Mouse (Mus musculus): ENCODE measurements around the gene Adgre1. TPM values are rescaled to one million over a fixed set of nuclear protein-coding genes. Genes with fewer than 3 reads are reported as not detected.
A peak's percentile ranks its signal among the peaks of the same experiment; 100 is the strongest.
"Not testable (repeated sequence)": the region's sequence is repeated elsewhere in the genome, so short reads cannot be mapped to it uniquely, and the experiment has no call there.

Gene Adgre1
- 3.4 and 4.4 TPM in 2 replicates for polyA plus RNA-seq (2014; fragmentation: Nextera tagmentation; extraction: Ambion mirVana)

DNA sequence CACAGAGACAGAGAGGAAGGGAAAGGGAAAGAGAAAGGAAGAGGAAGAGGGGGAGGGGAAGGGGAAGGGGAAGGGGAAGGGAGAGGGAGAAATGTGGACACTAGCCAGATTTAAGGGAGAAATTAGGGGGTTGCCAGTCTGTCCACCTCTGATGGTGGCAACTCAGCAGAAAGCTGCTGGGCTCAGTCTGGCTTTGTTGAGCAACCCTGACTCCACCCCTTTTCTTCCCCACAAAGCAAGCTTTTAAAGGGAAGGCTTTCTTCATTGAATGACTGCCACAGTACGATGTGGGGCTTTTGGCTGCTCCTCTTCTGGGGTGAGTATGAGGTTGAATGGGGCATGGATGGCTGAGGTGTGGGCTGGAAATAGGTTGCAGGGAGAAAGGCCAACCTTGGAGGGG lies at the start of gene Adgre1:
Gene Adgre1 (plus strand): TSS at position 251 of the 400 bp plus-strand sequence.
- H3K27ac ChIP-seq (ENCODE audit: low read depth, low read length), result no peak within 1 kb of the TSS
- H3K9ac ChIP-seq (ENCODE audit: low read length), result no peak within 1 kb of the TSS
- H3K4me2 ChIP-seq, result no peak within 1 kb of the TSS
- H3K36me3 ChIP-seq (ENCODE audit: control insufficient read depth, insufficient read depth, low read length), result no peaks in the 10 kb centered on the region
- H3K27me3 ChIP-seq (ENCODE audit: control insufficient read depth, insufficient read depth, low read length), result no peaks in the 10 kb centered on the region
- no peaks in the 10 kb centered on the region for H3K9me3 ChIP-seq (ENCODE audit: control insufficient read depth, low read length)
- DNase-seq (ENCODE audit: low spot score, missing footprints), result peak; percentile 41
- 0% methylated on average over 1 of the region's 1 CpGs for WGBS
- no peaks in the 10 kb centered on the region for H3K4me1 ChIP-seq (ENCODE audit: control insufficient read depth, insufficient read depth, low read length)
- ATAC-seq (ENCODE audit: low FRiP score), result no peak
- no peak within 1 kb of the TSS for H3K4me3 ChIP-seq (ENCODE audit: low read depth, low read length)

DNA sequence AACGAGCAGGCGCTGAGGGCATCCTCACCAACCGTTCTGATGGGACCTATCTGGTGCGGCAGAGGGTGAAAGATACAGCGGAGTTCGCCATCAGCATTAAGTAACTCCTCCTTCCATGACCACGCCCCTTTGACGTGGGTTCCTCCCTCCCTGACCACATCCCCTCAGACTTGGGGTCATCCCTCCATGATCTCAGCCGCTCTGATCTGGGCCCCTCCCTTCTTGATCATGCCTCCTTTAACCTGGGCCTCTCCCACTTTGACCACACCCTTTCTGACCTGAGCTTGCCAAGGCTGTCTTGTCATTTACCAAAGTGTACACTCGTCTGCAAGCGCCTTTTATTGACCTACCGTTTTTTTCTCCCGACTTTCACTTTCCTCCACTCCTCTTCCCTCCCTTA lies 46.7 kb upstream of the Adgre1 start:
- ATAC-seq (ENCODE audit: low FRiP score), result no peak

DNA sequence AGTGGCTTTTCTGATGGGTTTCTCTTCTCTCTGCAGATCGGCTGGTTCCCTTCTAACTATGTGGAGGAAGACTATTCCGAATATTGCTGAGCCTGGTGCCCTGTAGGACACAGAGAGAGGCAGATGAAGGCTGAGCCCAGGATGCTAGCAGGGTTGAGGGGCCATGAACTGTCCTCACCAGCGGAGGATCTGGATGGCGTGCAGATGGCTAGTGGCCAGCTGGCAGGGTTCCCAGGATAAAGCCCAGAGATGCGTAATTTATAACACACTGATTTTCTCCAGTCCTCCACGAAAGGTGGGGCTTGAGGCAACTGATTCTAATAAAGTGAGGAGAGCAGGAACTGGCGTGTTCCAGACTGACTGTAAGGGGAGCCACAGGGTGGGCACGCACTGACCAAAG lies 30.9 kb upstream of the Adgre1 start:
- Histone ChIP-seq H3K27ac (ENCODE audit: low read depth, low read length) (no peak overlapping the region), H3K9me3 (ENCODE audit: control insufficient read depth, low read length) (no peaks in the 10 kb centered on the region), H3K27me3 (ENCODE audit: control insufficient read depth, insufficient read depth, low read length) (no peaks in the 10 kb centered on the region), H3K36me3 (ENCODE audit: control insufficient read depth, insufficient read depth, low read length) (no peaks in the 10 kb centered on the region), H3K4me1 (ENCODE audit: control insufficient read depth, insufficient read depth, low read length) (no peaks in the 10 kb centered on the region), H3K4me3 (ENCODE audit: low read depth, low read length) (no peak overlapping the region), H3K4me2 (no peak overlapping the region), H3K9ac (ENCODE audit: low read length) (no peak overlapping the region)
- ATAC-seq (ENCODE audit: low FRiP score) (no peak), DNase-seq (ENCODE audit: low spot score, missing footprints) (peak; percentile 8)
- 92% methylated on average over 8 of the region's 8 CpGs for WGBS

More for the DNA sequence above, 46.7 kb upstream of the Adgre1 start:
- 29% methylated on average over 13 of the region's 13 CpGs for WGBS
- Histone ChIP-seq H3K4me1 (ENCODE audit: control insufficient read depth, insufficient read depth, low read length) (no peaks in the 10 kb centered on the region), H3K9ac (ENCODE audit: low read length) (no peak overlapping the region), H3K4me3 (ENCODE audit: low read depth, low read length) (no peak overlapping the region), H3K27ac (ENCODE audit: low read depth, low read length) (no peak overlapping the region), H3K36me3 (ENCODE audit: control insufficient read depth, insufficient read depth, low read length) (no peaks in the 10 kb centered on the region), H3K9me3 (ENCODE audit: control insufficient read depth, low read length) (no peaks in the 10 kb centered on the region), H3K4me2 (no peak overlapping the region), H3K27me3 (ENCODE audit: control insufficient read depth, insufficient read depth, low read length) (no peaks in the 10 kb centered on the region)
- DNase-seq (ENCODE audit: low spot score, missing footprints), result no peak

DNA sequence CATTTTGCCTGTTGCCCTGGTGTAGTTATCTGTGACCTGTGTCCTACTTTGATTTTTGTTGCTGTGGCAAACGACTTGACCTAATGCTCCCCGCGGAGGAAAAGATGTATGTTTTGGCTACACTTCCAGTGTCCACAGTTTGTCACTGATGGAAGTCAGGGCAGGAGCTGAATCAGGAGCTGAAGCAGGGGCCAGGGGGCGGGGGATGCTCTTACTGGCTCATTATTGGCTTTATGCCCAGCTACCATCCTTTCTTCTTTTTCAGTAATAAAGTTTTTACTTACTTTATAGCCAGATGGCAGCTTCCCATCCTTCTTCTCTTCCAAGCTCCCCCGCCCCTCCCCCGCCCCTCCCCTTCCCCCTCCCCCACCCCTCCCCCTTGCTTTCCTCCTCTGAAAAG lies 29.5 kb upstream of the Adgre1 start:
- H3K4me2 ChIP-seq, result no peak overlapping the region
- H3K27me3 ChIP-seq (ENCODE audit: control insufficient read depth, insufficient read depth, low read length), result no peaks in the 10 kb centered on the region
- H3K36me3 ChIP-seq (ENCODE audit: control insufficient read depth, insufficient read depth, low read length), result no peaks in the 10 kb centered on the region
- H3K9me3 ChIP-seq (ENCODE audit: control insufficient read depth, low read length), result no peaks in the 10 kb centered on the region
- no peak for ATAC-seq (ENCODE audit: low FRiP score)
- no peak overlapping the region for H3K4me3 ChIP-seq (ENCODE audit: low read depth, low read length)
- no peak overlapping the region for H3K27ac ChIP-seq (ENCODE audit: low read depth, low read length)
- no peak overlapping the region for H3K9ac ChIP-seq (ENCODE audit: low read length)
- H3K4me1 ChIP-seq (ENCODE audit: control insufficient read depth, insufficient read depth, low read length), result no peaks in the 10 kb centered on the region
- 53% methylated on average over 6 of the region's 6 CpGs for WGBS
- peak; percentile 61 for DNase-seq (ENCODE audit: low spot score, missing footprints)

DNA sequence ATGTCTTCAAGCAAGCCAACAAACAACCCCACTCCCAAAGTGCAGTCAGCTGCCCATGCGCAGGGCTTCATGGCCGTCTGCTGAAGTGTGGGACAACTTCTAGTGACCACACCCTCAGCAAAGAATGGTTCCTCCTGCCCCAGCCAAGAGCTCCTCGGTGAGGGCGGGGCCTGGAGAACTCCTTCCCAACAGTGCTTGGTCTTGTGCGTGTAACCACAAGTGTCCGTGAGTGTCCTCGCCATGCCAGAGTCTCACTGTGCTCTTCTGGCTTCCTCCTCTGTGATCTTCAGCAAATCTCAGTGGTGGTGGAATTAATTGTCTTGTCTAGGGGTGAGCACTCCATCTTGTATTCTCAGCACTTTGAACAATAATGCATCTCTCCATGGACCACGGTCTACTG lies 27.5 kb upstream of the Adgre1 start:
- H3K9ac ChIP-seq (ENCODE audit: low read length), result no peak overlapping the region
- no peak for ATAC-seq (ENCODE audit: low FRiP score)

DNA sequence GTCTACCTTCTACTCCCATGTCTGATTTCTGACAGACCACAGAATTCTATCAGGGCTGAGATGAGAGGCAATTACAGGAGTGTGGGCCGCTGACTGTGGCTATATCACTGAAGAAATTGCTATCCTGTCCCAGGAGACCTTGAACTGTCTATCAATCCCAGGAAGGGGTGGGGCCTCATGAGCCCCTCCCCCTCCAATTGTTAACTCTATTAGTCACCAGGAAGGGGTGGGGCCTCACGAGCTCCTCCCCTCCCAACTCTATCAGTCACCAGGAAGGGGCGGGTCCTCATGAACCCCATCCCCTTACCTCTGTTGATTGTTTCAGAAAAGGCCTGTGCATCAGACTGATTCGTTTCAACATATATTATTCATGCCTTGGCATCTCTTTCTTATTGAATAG lies 26.2 kb upstream of the Adgre1 start:
- Histone ChIP-seq H3K27ac (ENCODE audit: low read depth, low read length) (no peak overlapping the region), H3K27me3 (ENCODE audit: control insufficient read depth, insufficient read depth, low read length) (no peaks in the 10 kb centered on the region), H3K4me2 (no peak overlapping the region), H3K4me1 (ENCODE audit: control insufficient read depth, insufficient read depth, low read length) (no peaks in the 10 kb centered on the region; the same call in 1 of the 2 replicates), H3K9ac (ENCODE audit: low read length) (no peak overlapping the region), H3K9me3 (ENCODE audit: control insufficient read depth, low read length) (no peaks in the 10 kb centered on the region), H3K36me3 (ENCODE audit: control insufficient read depth, insufficient read depth, low read length) (no peaks in the 10 kb centered on the region), H3K4me3 (ENCODE audit: low read depth, low read length) (no peak overlapping the region)
- WGBS, result 80% methylated on average over 4 of the region's 4 CpGs
- peak; percentile 56 for DNase-seq (ENCODE audit: low spot score, missing footprints)
- ATAC-seq (ENCODE audit: low FRiP score), result no peak

More for the DNA sequence above, 27.5 kb upstream of the Adgre1 start:
- 93% methylated on average over 8 of the region's 8 CpGs for WGBS
- Histone ChIP-seq H3K36me3 (ENCODE audit: control insufficient read depth, insufficient read depth, low read length) (no peaks in the 10 kb centered on the region), H3K27ac (ENCODE audit: low read depth, low read length) (no peak overlapping the region), H3K4me3 (ENCODE audit: low read depth, low read length) (no peak overlapping the region), H3K4me1 (ENCODE audit: control insufficient read depth, insufficient read depth, low read length) (no peaks in the 10 kb centered on the region; the same call in 1 of the 2 replicates), H3K4me2 (no peak overlapping the region), H3K27me3 (ENCODE audit: control insufficient read depth, insufficient read depth, low read length) (no peaks in the 10 kb centered on the region), H3K9me3 (ENCODE audit: control insufficient read depth, low read length) (no peaks in the 10 kb centered on the region)
- DNase-seq (ENCODE audit: low spot score, missing footprints), result no peak

DNA sequence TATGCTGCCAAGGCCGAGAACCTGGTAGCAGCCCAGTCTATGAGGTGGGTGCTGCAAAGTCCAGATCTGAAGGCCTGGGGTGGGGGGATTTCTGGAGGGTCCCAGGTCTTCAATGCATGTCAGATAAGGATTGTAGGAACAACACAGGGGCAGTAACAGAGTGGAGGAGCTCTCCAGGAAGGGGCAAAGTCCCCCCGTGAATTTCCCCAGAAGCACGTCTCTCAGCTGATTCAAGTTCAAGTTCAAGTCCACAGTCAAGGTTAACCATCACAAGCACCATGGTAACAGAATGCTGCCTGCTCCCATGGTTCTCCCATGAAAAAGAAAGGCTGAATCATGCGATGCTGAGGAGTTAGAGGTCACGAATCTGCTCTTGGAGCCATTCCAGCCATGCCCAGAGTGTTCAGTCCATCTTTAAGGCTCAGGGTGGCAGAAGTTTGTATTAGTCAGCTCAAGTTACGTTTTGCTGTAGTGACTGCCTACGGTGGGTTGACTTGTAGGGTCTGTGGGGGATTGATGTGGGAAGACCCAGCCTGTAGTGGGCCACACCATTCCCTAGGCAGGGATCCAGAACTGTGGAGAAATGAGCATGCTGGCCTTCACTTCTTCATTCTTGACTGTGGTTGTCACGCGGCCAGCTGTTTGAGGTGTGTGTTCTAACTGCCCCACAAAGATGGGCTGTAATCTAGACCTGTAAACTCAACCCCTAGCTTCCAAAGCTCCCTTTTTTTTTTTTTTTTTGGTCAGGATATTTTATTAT lies 24.3 kb upstream of the Adgre1 start:
- no peak overlapping the region for H3K4me3 ChIP-seq (ENCODE audit: low read depth, low read length)
- no peaks in the 10 kb centered on the region for H3K27me3 ChIP-seq (ENCODE audit: control insufficient read depth, insufficient read depth, low read length)
- 78% methylated on average over 9 of the region's 9 CpGs for WGBS
- H3K4me1 ChIP-seq (ENCODE audit: control insufficient read depth, insufficient read depth, low read length), result no peaks in the 10 kb centered on the region; the same call in 1 of the 2 replicates
- DNase-seq (ENCODE audit: low spot score, missing footprints) (peak; percentile 78), ATAC-seq (ENCODE audit: low FRiP score) (peak; percentile 38; the same call in 1 of the 2 replicates)
- H3K4me2 ChIP-seq, result no peak overlapping the region
- H3K36me3 ChIP-seq (ENCODE audit: control insufficient read depth, insufficient read depth, low read length), result no peaks in the 10 kb centered on the region
- H3K9ac ChIP-seq (ENCODE audit: low read length), result no peak overlapping the region
- H3K9me3 ChIP-seq (ENCODE audit: control insufficient read depth, low read length), result no peaks in the 10 kb centered on the region
- H3K27ac ChIP-seq (ENCODE audit: low read depth, low read length), result no peak overlapping the region

DNA sequence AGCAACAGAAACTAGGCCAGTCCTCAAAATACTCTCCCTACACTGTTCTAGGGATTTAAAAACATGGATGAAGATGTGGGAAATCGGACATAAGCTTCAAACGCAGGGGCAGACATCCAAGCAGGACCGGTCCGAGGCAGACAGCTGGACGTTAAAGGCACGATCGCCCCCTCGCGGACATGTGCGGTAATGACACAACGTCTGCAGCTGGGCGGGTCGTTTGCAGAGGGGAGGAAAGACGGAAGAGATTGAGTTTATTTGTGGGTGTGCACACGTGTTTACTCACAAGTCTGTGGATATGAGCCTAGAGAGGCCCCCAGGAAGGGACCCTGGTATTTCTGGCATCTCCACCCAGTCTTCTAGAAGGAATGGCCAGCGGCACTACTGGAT lies 23.7 kb upstream of the Adgre1 start:
- no peaks in the 10 kb centered on the region for H3K9me3 ChIP-seq (ENCODE audit: control insufficient read depth, low read length)
- no peaks in the 10 kb centered on the region; the same call in 1 of the 2 replicates for H3K4me1 ChIP-seq (ENCODE audit: control insufficient read depth, insufficient read depth, low read length)
- 6% methylated on average over 16 of the region's 16 CpGs for WGBS
- H3K9ac ChIP-seq (ENCODE audit: low read length), result no peak overlapping the region
- H3K4me3 ChIP-seq (ENCODE audit: low read depth, low read length), result no peak overlapping the region
- no peaks in the 10 kb centered on the region for H3K27me3 ChIP-seq (ENCODE audit: control insufficient read depth, insufficient read depth, low read length)
- no peak overlapping the region for H3K4me2 ChIP-seq
- DNase-seq (ENCODE audit: low spot score, missing footprints) (peak; percentile 99), ATAC-seq (ENCODE audit: low FRiP score) (peak; percentile 62)
- H3K36me3 ChIP-seq (ENCODE audit: control insufficient read depth, insufficient read depth, low read length), result no peaks in the 10 kb centered on the region
- H3K27ac ChIP-seq (ENCODE audit: low read depth, low read length), result no peak overlapping the region

DNA sequence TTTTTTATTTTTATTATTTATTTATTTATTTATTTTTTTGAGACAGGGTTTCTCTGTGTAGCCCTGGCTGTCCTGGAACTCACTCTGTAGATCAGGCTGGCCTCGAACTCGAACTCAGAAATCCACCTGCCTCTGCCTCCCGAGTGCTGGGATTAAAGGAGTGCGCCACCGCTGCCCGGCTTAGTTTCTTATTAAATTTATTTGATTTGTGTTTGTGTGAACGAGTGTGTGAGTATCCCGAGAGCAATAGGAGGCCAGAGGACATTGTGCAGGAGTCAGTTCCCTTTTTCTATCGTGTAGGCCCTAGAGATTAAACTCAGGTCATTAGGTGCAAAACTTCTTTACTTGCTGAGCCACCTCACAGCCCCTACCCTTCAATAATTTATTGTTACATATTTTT lies 23.3 kb upstream of the Adgre1 start:
- H3K9me3 ChIP-seq (ENCODE audit: control insufficient read depth, low read length); H3K27me3 ChIP-seq (ENCODE audit: control insufficient read depth, insufficient read depth, low read length); H3K9ac ChIP-seq (ENCODE audit: low read length); DNase-seq (ENCODE audit: low spot score, missing footprints); H3K27ac ChIP-seq (ENCODE audit: low read depth, low read length); H3K4me2 ChIP-seq; H3K36me3 ChIP-seq (ENCODE audit: control insufficient read depth, insufficient read depth, low read length); H3K4me3 ChIP-seq (ENCODE audit: low read depth, low read length); H3K4me1 ChIP-seq (ENCODE audit: control insufficient read depth, insufficient read depth, low read length): not testable (repeated sequence)
- ATAC-seq (ENCODE audit: low FRiP score), result peak; percentile 13; the same call in 1 of the 2 replicates
- WGBS, result 72% methylated on average over 9 of the region's 9 CpGs
